Mouse (Mus musculus) urinary bladder, postnatal 10 days (tissue): Measurements from ENCODE around the gene Itgax.

Experiments
- DNase-seq: peaks from one replicate; pipeline ENCODE4 v3.0.0; 2022; ENCODE audit warnings: low spot score

Itgax gene

GRCm38 (mm10) chr7:128128741-128129720, at the start of gene Itgax:
Gene Itgax (plus strand): TSS chr7:128129547.
- no peak for DNase-seq

- no peak for DNase-seq
These were observed 49.3 kb upstream of the Itgax start for GRCm38 (mm10) chr7:128080012-128080411.

GRCm38 (mm10) chr7:128089141-128089540, 40.2 kb upstream of the Itgax start:
- no peak for DNase-seq

- DNase-seq = no peak
These were observed 31.2 kb upstream of the Itgax start for GRCm38 (mm10) chr7:128098135-128098534.

- no peak for DNase-seq
These were observed 28.5 kb upstream of the Itgax start for GRCm38 (mm10) chr7:128100742-128101357.

- no peak for DNase-seq
These were observed 24.1 kb upstream of the Itgax start for GRCm38 (mm10) chr7:128105246-128105645.

- DNase-seq = no peak
These were observed 21.9 kb upstream of the Itgax start for GRCm38 (mm10) chr7:128107462-128107861.

GRCm38 (mm10) chr7:128110314-128110713, 19.0 kb upstream of the Itgax start:
- no peak for DNase-seq

GRCm38 (mm10) chr7:128112131-128112530, 17.2 kb upstream of the Itgax start:
- DNase-seq = no peak

- DNase-seq = no peak
These were observed 14.8 kb upstream of the Itgax start for GRCm38 (mm10) chr7:128114371-128115105.

- no peak for DNase-seq
These were observed 14.0 kb upstream of the Itgax start for GRCm38 (mm10) chr7:128115211-128115958.

- no peak for DNase-seq
These were observed 13.0 kb upstream of the Itgax start for GRCm38 (mm10) chr7:128116396-128116795.

GRCm38 (mm10) chr7:128119726-128120490, 9.4 kb upstream of the Itgax start:
- DNase-seq = no peak

GRCm38 (mm10) chr7:128132148-128132547, 2.8 kb downstream of the Itgax start:
- DNase-seq = no peak

- DNase-seq = no peak
These were observed 4.2 kb downstream of the Itgax start for GRCm38 (mm10) chr7:128133596-128133995.

GRCm38 (mm10) chr7:128136927-128137326, 7.6 kb downstream of the Itgax start:
- no peak for DNase-seq

- no peak for DNase-seq
These were observed 10.3 kb downstream of the Itgax start for GRCm38 (mm10) chr7:128139611-128140010.

- DNase-seq = no peak
These were observed 21.6 kb downstream of the Itgax start for GRCm38 (mm10) chr7:128150970-128151369.

- no peak for DNase-seq
These were observed 24.7 kb downstream of the Itgax start, which contains the start of gene Itgad for GRCm38 (mm10) chr7:128154076-128154475. Gene Itgad (plus strand): TSS chr7:128154376.

- no peak for DNase-seq
These were observed 25.6 kb downstream of the Itgax start for GRCm38 (mm10) chr7:128154924-128155323.
